Comparison of ENCODE assay signal across 8 mouse cellular contexts in the genomic region with DNA sequence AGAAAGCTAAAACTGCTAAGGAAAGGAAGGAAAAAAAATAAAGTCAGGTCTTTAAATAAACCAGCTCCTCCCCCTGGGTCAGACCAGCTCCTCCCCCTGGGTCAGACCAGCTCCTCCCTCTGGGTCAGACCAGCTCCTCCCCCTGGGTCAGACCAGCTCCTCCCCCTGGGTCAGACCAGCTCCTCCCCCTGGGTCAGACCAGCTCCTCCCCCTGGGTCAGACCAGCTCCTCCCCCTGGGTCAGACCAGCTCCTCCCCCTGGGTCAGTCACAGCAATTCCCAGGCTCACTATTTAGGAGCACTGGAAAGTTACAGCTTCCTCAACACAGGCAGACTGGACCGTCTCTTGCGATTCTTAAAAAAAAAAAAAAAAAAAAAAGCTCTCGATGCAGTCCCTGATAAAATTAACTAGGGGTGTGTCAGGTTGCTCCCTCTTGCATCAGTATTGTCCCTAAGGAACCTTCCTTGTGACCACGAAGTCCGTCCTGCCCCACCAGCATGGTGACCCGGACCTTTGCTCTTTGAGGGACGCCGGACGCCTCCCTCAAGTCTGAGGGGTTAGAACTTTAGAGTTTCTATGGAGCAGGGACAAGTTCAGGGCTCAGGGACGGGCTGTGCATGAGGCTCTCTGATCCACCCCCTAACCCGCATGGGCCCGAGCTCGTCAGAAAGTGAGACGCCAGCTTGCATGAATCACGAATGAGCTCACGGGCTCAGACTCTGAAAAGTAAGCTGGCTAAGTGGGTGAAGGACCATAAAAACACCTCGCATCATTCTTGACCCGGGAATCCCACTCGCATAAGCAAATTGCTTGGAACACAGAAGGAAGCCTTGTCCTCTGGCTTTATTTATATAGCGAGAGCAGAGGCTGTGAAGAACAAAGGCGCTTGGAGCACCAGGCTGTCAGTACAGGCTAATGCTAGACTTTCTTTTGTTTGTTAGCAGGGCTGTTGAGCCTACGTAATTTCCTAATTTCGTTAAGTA. TPM values are rescaled to one million over a fixed set of nuclear protein-coding genes. Genes with fewer than 3 reads are reported as not detected.
DNase-seq lines count a peak whose midpoint lies in the region; ATAC-seq lines count a peak whose summit lies in the region.

No protein-coding gene starts in this region.

- intact Hi-C loops in heart, postnatal 10 days (cut with DNase I): no loop called here

- peak; percentile 31; the same call in 1 of the 2 replicates for ATAC-seq in megakaryocyte, adult 5-6 weeks (ENCODE audit: poor library complexity, severe bottlenecking)

- DNase-seq in urinary bladder, adult 18-20 months (ENCODE audit: low spot score in 2 of 2): peak; percentile 60 to 61
- DNase-seq in urinary bladder, postnatal 4 days (ENCODE audit: low spot score in 2 of 2): no peak
- peak; percentile 63 for DNase-seq in fibroblast of lung, adult 2 months (ENCODE audit: low read depth)
- peak; percentile 36 to 45 for DNase-seq in heart, postnatal 10 days
- peak; percentile 74 to 80 for DNase-seq in kidney, postnatal 36 days
- peak; percentile 52 for DNase-seq in testis, postnatal 14 days (ENCODE audit: low spot score)
- DNase-seq in cerebellum, postnatal 10 days: no peak

RNA-seq across cellular contexts. Expression of gene Mrps23, which starts 31.3 kb away (rescaled TPM):
- 100 to 1,000 TPM; 250 to 256 TPM for total RNA-seq in heart, postnatal 10 days (2021)
- 59.0 and 62.2 TPM in 2 replicates for total RNA-seq in megakaryocyte, adult 5-6 weeks (2015)
- total RNA-seq in megakaryocyte, adult 5-6 weeks (2017): 39.4 and 73.3 TPM in 2 replicates

RNA-seq across cellular contexts. Expression of gene Ccdc182, which starts 58.3 kb away (rescaled TPM):
- total RNA-seq in heart, postnatal 10 days (2021): not detected
- not detected in 2 replicates for total RNA-seq in megakaryocyte, adult 5-6 weeks (2015)
- not detected in 2 replicates for total RNA-seq in megakaryocyte, adult 5-6 weeks (2017)

Comparison
In these comparisons a context has a peak if more than half of its experiments do, and no peak if none do; other contexts are left out.
1. DNase-seq: peak in urinary bladder, adult 18-20 months (2 of 2), fibroblast of lung, adult 2 months (single experiment), heart, postnatal 10 days (2 of 2), kidney, postnatal 36 days (2 of 2) and testis, postnatal 14 days (single experiment); none in urinary bladder, postnatal 4 days (0 of 2) and cerebellum, postnatal 10 days (0 of 2).